Mouse (Mus musculus) intestine, postnatal 0 days (tissue): Measurements from ENCODE around the gene Eno3. TPM values are rescaled to one million over a fixed set of nuclear protein-coding genes. Genes with fewer than 3 reads are reported as not detected.

Source experiments
- ATAC-seq: fragments of 200-750 bp; cut with Nextera tagmentation; 2 replicates; pipeline ENCODE4 v1.8.0; 2017; ENCODE audit warnings: mild to moderate bottlenecking, moderate TSS enrichment, moderate library complexity
- H3K27ac ChIP-seq: fragments of 300-500 bp; sonication (generic); 2 replicates; pipeline ENCODE4 v1.5.1; 2014; ENCODE audit warnings: mild to moderate bottlenecking, low read depth, low read length, moderate library complexity
- H3K27me3 ChIP-seq: fragments of 300-500 bp; sonication (generic); replicated peaks from 2 replicates; pipeline ENCODE4 v1.6.1; 2014; ENCODE audit warnings: low read length, mixed read lengths; ENCODE audit not compliant: control insufficient read depth, insufficient read depth
- H3K36me3 ChIP-seq: fragments of 300-500 bp; sonication (generic); 2 replicates; pipeline ENCODE4 v1.6.1; 2014; ENCODE audit warnings: mild to moderate bottlenecking, moderate library complexity; ENCODE audit not compliant: control insufficient read depth, insufficient read depth
- H3K4me1 ChIP-seq: fragments of 300-500 bp; sonication (generic); replicated peaks from 2 replicates; pipeline ENCODE4 v1.6.1; 2014; ENCODE audit warnings: antibody characterized with exemption, low read length, mixed read lengths; ENCODE audit not compliant: control insufficient read depth, insufficient read depth
- H3K4me2 ChIP-seq: fragments of 300-500 bp; sonication (generic); replicated peaks from 2 replicates; pipeline ENCODE4 v1.6.1; 2014; ENCODE audit warnings: low read depth, mild to moderate bottlenecking, moderate library complexity
- H3K4me3 ChIP-seq: fragments of 300-500 bp; sonication (generic); 2 replicates; pipeline ENCODE4 v1.5.1; 2014; ENCODE audit warnings: low read depth, low read length
- H3K9ac ChIP-seq: fragments of 300-500 bp; sonication (generic); 2 replicates; pipeline ENCODE4 v1.6.1; 2014; ENCODE audit warnings: mild to moderate bottlenecking, low read depth, low read length
- H3K9me3 ChIP-seq: fragments of 300-500 bp; sonication (generic); 2 replicates; pipeline ENCODE4 v1.6.1; 2016; ENCODE audit warnings: mixed run types; ENCODE audit not compliant: control insufficient read depth
- CTCF ChIP-seq: sonication (generic); IDR thresholded peaks from 2 replicates; pipeline ENCODE4 v1.5.1; 2016; ENCODE audit warnings: low read depth, mild to moderate bottlenecking, control low read depth, antibody characterized with exemption, moderate library complexity
- WGBS: fragments of 180-500 bp; shearing (Covaris S2); extraction: QIAGEN DNeasy Blood & Tissue Kit; methylation state at CpG from one replicate; pipeline ENCODE4 v1.1.7; 2014; 5-methylcytosine and 5-hydroxymethylcytosine counted together
- polyA plus RNA-seq: library from polyadenylated mRNA; unstranded; fragments of >200 nt; fragmentation: Nextera tagmentation; extraction: Ambion mirVana; gene quantifications from 2 replicates; pipeline ENCODE4 v1.2.1, GENCODE M21; 2015

Gene Eno3
- polyA plus RNA-seq: 4.9 and 5.9 TPM in 2 replicates

DNA sequence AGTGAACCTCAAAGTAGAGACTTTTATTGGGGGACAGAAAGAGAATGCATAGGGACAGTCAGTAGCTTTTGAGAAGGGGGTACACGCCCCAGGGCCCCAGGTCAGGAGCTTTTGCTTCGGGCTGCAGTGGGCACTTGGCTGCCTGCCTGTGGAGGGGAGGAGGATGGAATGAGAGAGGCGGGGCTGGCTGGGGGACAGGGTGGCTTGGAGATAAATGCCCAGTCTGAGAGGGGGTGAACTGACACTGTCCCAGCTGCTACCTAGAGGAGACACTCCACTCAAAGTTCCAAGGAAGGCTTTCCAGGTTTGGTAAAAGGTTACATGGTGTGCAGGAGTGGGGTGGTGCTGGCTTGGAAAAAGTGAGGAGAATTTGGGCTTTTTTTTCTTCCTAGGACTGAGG, at the start of gene Eno3:
Gene Eno3 (plus strand): TSS at position 239 of the 400 bp plus-strand sequence.
- no peak for TF ChIP-seq CTCF
- Histone ChIP-seq H3K9me3 (no peaks in the 10 kb centered on the region), H3K27me3 (no peaks in the 10 kb centered on the region), H3K36me3 (peaks cover 12% of the 10 kb centered on the region), H3K4me3 (peak within 1 kb of the TSS; percentile 100), H3K4me1 (peaks cover 10% of the 10 kb centered on the region), H3K27ac (peak within 1 kb of the TSS; percentile 99), H3K9ac (peak within 1 kb of the TSS; percentile 45), H3K4me2 (peak within 1 kb of the TSS; percentile 91)
- no peak for ATAC-seq
- 32% methylated on average over 3 of the region's 3 CpGs for WGBS

- no peak overlapping the region for H3K4me3 ChIP-seq
- no peak overlapping the region for H3K9ac ChIP-seq
- H3K4me2 ChIP-seq: no peak overlapping the region
- ATAC-seq: no peak
- H3K4me1 ChIP-seq: no peaks in the 10 kb centered on the region
- WGBS: 89% methylated on average over 9 of the region's 9 CpGs
- peaks cover 90% of the 10 kb centered on the region for H3K36me3 ChIP-seq
- no peaks in the 10 kb centered on the region for H3K27me3 ChIP-seq
- H3K27ac ChIP-seq: no peak overlapping the region
- TF ChIP-seq CTCF: no peak
- no peaks in the 10 kb centered on the region for H3K9me3 ChIP-seq
Measured at GRCm38 (mm10) chr11:70607611-70608010, 49.4 kb upstream of the Eno3 start.

- no peak for ATAC-seq
- H3K4me2 ChIP-seq: no peak overlapping the region
- H3K9me3 ChIP-seq: no peaks in the 10 kb centered on the region
- H3K36me3 ChIP-seq: peaks cover 93% of the 10 kb centered on the region
- H3K4me1 ChIP-seq: no peaks in the 10 kb centered on the region
- no peaks in the 10 kb centered on the region for H3K27me3 ChIP-seq
- no peak overlapping the region for H3K27ac ChIP-seq
- H3K4me3 ChIP-seq: no peak overlapping the region
- H3K9ac ChIP-seq: no peak overlapping the region
- TF ChIP-seq CTCF: peak; percentile 65
- WGBS: 90% methylated on average over 26 of the region's 26 CpGs
Measured at GRCm38 (mm10) chr11:70608381-70609066, 48.5 kb upstream of the Eno3 start.

DNA sequence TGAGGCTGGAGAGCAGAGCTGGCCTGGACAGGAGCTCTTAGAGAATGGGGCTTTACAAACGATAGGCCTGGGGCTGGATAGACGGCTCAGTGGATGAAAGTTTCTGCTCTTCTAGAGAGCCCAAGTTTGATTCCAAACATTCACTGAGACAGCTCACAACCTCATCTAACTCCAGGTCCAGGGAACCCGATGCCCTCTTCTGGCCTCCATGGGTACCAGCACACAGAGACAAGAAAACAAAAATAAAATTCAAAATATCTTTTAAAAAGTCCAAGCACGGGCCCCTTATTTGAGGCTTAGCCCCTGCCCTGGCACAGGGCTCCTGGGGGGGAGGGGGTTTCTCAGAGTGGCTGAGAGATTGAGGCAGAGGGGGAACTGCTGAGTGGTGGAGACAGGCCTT, 46.2 kb upstream of the Eno3 start:
- no peak for ATAC-seq
- no peaks in the 10 kb centered on the region for H3K9me3 ChIP-seq
- 81% methylated on average over 4 of the region's 4 CpGs for WGBS

GRCm38 (mm10) chr11:70612505-70612904, 44.5 kb upstream of the Eno3 start:
- ATAC-seq: no peak
- Histone ChIP-seq H3K9ac (no peak overlapping the region), H3K9me3 (no peaks in the 10 kb centered on the region), H3K27ac (no peak overlapping the region), H3K36me3 (peaks cover 56% of the 10 kb centered on the region), H3K27me3 (no peaks in the 10 kb centered on the region), H3K4me1 (peaks cover 8% of the 10 kb centered on the region), H3K4me3 (no peak overlapping the region), H3K4me2 (no peak overlapping the region)
- peak; percentile 57 for TF ChIP-seq CTCF
- 84% methylated on average over 7 of the region's 7 CpGs for WGBS

More for the DNA sequence above, 46.2 kb upstream of the Eno3 start:
- Histone ChIP-seq H3K4me1 (peaks cover 8% of the 10 kb centered on the region), H3K4me3 (no peak overlapping the region), H3K4me2 (no peak overlapping the region), H3K36me3 (peaks cover 74% of the 10 kb centered on the region), H3K27ac (no peak overlapping the region), H3K9ac (no peak overlapping the region), H3K27me3 (no peaks in the 10 kb centered on the region)
- TF ChIP-seq CTCF: peak; percentile 44

DNA sequence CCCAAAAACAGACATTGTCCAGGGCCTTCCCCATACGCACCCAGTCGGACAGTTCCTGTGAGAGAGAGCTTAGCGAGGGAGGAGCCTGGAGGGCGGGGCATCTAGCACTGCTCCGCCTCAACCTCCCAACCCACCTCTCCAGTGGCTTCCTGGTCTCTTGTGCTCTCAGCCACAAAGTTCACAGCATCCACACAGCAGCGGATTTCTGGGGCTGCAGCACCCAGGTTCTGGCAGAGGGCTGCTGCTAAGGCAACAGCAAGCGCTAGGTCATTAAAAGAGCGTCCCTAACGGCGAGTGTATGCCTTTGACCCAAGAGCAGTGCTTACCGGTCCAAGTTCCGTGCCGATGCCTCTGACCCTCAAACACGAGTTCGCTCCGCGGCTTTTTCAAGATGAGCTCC, 41.9 kb upstream of the Eno3 start:
- Histone ChIP-seq H3K4me2 (peak overlapping the region; percentile 83), H3K27me3 (no peaks in the 10 kb centered on the region), H3K9me3 (no peaks in the 10 kb centered on the region), H3K4me1 (peaks cover 8% of the 10 kb centered on the region), H3K27ac (peak overlapping the region; percentile 66), H3K4me3 (peak overlapping the region; percentile 39), H3K9ac (peak overlapping the region; percentile 32), H3K36me3 (peaks cover 30% of the 10 kb centered on the region)
- ATAC-seq: peak; percentile 85
- 0 out of 2 replicates have a peak, but pooled peaks have one; percentile 29 for TF ChIP-seq CTCF
- WGBS: under 1% methylated on average over 17 of the region's 17 CpGs
